Mouse (Mus musculus) left cerebral cortex, adult 2 months (tissue): ENCODE results near the gene Utp20. TPM values are rescaled to one million over a fixed set of nuclear protein-coding genes. Genes with fewer than 3 reads are reported as not detected.

Experiments
- DNase-seq, 2 experiments: peaks; one replicate each; pipeline ENCODE4 v3.0.0; 2021 to 2022; ENCODE audit warnings: low spot score in 2 of 2, mixed read lengths in 1 of 2; ENCODE audit errors: extremely low spot score in 1 of 2
- H3K27ac ChIP-seq: fragments of 200-600 bp; 2 replicates; pipeline ENCODE4 v1.8.1; 2022
- H3K4me3 ChIP-seq: fragments of 200-600 bp; 2 replicates; pipeline ENCODE4 v1.8.1; 2022
- CTCF ChIP-seq: fragments of 200-600 bp; IDR thresholded peaks from 2 replicates; pipeline ENCODE4 v1.8.1; 2022; ENCODE audit warnings: antibody characterized with exemption, mild to moderate bottlenecking, moderate library complexity
- intact Hi-C: fragments of 180-260 bp; cut with DNase I; formaldehyde crosslinking; loops from one replicate; pipeline ENCODE4 v1.15.1; 2025
- total RNA-seq, 2 experiments: library from RNA; stranded (reverse); gene quantifications; 2 replicates each; pipeline ENCODE4 v1.2.3; 2021

Utp20 gene
- total RNA-seq, 2 experiments from 2014 or later = 17.9 to 19.3 TPM

GRCm38 (mm10) chr10:88730571-88731495 lies 95.8 kb downstream of the Utp20 start, which contains the start of gene Arl1:
Gene Arl1, plus strand, starts transcription at chr10:88730858.
- DNase-seq = peak; percentile 91 to 96
- peak; percentile 7 for TF ChIP-seq CTCF

GRCm38 (mm10) chr10:88728166-88728565 lies 98.4 kb downstream of the Utp20 start:
- no peak for DNase-seq
- no peak overlapping the region for H3K4me3 ChIP-seq
- no peak for TF ChIP-seq CTCF
- H3K27ac ChIP-seq = no peak overlapping the region
- intact Hi-C loops = loop anchor here (5.0 kb wide), 1 partner anchor 286 kb away; no protein-coding TSS in a partner anchor

More at GRCm38 (mm10) chr10:88730571-88731495, 95.8 kb downstream of the Utp20 start, which contains the start of gene Arl1:
- intact Hi-C loops = loop anchor here (2.0 to 5.0 kb wide), 3 partner anchors 109 to 352 kb away; partner anchors contain the start of genes Chpt1, Dram1 and Gnptab
- Histone ChIP-seq H3K4me3 (peak within 1 kb of the TSS; percentile 98), H3K27ac (peak within 1 kb of the TSS; percentile 97)

GRCm38 (mm10) chr10:88727128-88727527 lies 99.5 kb downstream of the Utp20 start:
- peak; percentile 74 for TF ChIP-seq CTCF
- no peak overlapping the region for H3K4me3 ChIP-seq
- intact Hi-C loops = loop anchor here (5.0 kb wide), 1 partner anchor 285 kb away; no protein-coding TSS in a partner anchor
- H3K27ac ChIP-seq = no peak overlapping the region
- peak; percentile 57 to 61 for DNase-seq

GRCm38 (mm10) chr10:88725343-88725742 lies 101.3 kb downstream of the Utp20 start:
- Histone ChIP-seq H3K4me3 (no peak overlapping the region), H3K27ac (no peak overlapping the region)
- intact Hi-C loops = loop anchor here (5.0 kb wide), 1 partner anchor 283 kb away; no protein-coding TSS in a partner anchor
- TF ChIP-seq CTCF = peak; percentile 53
- DNase-seq = no peak

- TF ChIP-seq CTCF = no peak
- DNase-seq = no peak
- intact Hi-C loops = no loop called here
- no peak overlapping the region for H3K4me3 ChIP-seq
- H3K27ac ChIP-seq = no peak overlapping the region
These were observed 107.0 kb downstream of the Utp20 start for GRCm38 (mm10) chr10:88719618-88720017.

- TF ChIP-seq CTCF = no peak
- intact Hi-C loops = no loop called here
- DNase-seq = no peak
- H3K4me3 ChIP-seq = no peak overlapping the region
- no peak overlapping the region for H3K27ac ChIP-seq
These were observed 108.9 kb downstream of the Utp20 start for GRCm38 (mm10) chr10:88717756-88718025.

GRCm38 (mm10) chr10:88716986-88717755 lies 109.4 kb downstream of the Utp20 start:
- Histone ChIP-seq H3K4me3 (no peak overlapping the region), H3K27ac (no peak overlapping the region)
- DNase-seq = no peak
- TF ChIP-seq CTCF = no peak
- intact Hi-C loops = no loop called here

DNA sequence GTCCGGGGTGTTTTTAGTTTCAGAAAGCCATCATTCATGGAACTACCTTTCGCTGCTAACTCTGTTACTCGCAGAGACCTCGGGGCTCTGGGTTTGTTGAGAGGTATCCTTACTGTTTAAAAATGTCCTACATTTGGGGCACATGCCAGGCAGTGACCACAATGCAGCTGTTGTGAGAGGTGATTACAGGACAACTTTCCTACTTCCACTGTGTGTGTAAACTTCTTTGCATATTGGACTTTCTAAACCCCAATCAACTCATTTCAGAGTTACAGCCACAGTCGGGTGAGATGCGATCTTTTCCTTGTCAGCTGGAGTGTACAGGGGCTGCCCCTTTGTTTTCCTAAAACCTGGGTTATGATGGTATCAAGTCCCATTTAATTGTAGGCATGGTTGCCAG lies 111.0 kb downstream of the Utp20 start:
- no peak overlapping the region for H3K4me3 ChIP-seq
- intact Hi-C loops = no loop called here
- H3K27ac ChIP-seq = no peak overlapping the region
- no peak for DNase-seq
- no peak for TF ChIP-seq CTCF

GRCm38 (mm10) chr10:88714744-88715143 lies 111.9 kb downstream of the Utp20 start:
- TF ChIP-seq CTCF = no peak
- no peak overlapping the region for H3K4me3 ChIP-seq
- no peak for DNase-seq
- H3K27ac ChIP-seq = no peak overlapping the region
- intact Hi-C loops = no loop called here

DNA sequence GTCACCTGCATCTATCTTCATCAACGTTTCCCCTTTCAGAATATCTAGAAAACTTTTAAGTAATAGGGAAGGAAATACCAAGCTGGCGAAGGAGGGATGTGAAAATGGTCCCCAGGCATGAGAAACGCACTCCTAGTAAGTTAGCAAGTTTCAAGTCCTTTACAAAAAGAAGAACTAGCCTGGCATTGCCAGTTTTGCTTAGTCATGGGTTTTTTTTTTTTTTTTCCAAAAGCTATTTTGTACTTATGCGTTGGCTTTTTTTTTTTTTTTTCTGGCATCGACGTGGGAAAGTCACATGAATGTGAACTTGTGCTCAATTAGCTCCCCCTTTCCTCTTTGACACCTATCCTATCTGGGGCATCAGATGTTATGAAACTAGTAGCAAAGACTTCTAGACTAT lies 114.2 kb downstream of the Utp20 start:
- intact Hi-C loops = no loop called here
- no peak for DNase-seq
- no peak for TF ChIP-seq CTCF
- Histone ChIP-seq H3K27ac (no peak overlapping the region), H3K4me3 (no peak overlapping the region)

GRCm38 (mm10) chr10:88708671-88709523 lies 117.7 kb downstream of the Utp20 start:
- Histone ChIP-seq H3K27ac (peak overlapping the region; percentile 44; the same call in 1 of the 2 replicates), H3K4me3 (no peak overlapping the region)
- peak; percentile 42 to 61 for DNase-seq
- intact Hi-C loops = loop anchor here (5.0 kb wide), 1 partner anchor 87 kb away; no protein-coding TSS in a partner anchor
- no peak for TF ChIP-seq CTCF
